Mouse (Mus musculus): ENCODE data around the gene Ybx1.

GRCm38 (mm10) chr4:119275726-119276125, 18.7 kb downstream of the Ybx1 start:
- TF ChIP-seq CTCF (IDR thresholded peaks at IDR 0.05; ENCODE audit: borderline replicate concordance, insufficient read depth, low read depth, low read length): no peak
- TF ChIP-seq POLR2A (IDR thresholded peaks at IDR 0.05; ENCODE audit: borderline replicate concordance, insufficient read depth, low read length): no peak

All from cerebellum, adult 2 months (tissue).